Mouse (Mus musculus): ENCODE results near the gene Zfp511.

DNA sequence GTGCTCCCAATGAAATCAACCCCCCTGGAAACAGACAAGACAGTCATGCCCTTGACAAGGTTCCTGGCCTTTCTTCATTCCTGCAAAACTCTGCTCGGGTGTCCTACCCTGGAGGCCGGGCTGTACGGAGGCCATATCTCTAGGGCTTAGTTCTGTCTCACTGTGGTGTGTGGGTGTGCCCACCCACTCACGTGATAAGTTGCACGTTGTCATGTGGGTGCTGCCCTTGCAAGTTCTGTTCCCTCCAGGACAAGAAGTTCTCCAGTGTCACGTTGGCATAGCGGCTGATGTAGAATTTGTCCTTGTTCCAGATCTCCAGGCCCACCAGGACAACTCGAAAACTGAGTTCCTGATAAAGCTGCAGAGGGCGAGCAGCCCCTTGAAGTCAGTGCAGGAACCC lies 47.9 kb upstream of the Zfp511 start:
- no peak for TF ChIP-seq TAL1 (IDR thresholded peaks at IDR 0.05; ENCODE audit: low read length)
- no peak for TF ChIP-seq GATA1 (IDR thresholded peaks at IDR 0.05; ENCODE audit: low read length)

Data from erythroblast, embryonic 14.5 days (primary cell).